Mouse (Mus musculus) brain, adult 2 months (tissue): ENCODE measurements around the gene Bdh1.
A peak's percentile ranks its signal among the peaks of the same experiment; 100 is the strongest.
"Not testable (repeated sequence)": the region's sequence is repeated elsewhere in the genome, so short reads cannot be mapped to it uniquely, and the experiment has no call there.

Experiments
- DNase-seq: peaks from one replicate; pipeline ENCODE4 v3.0.0; 2011; ENCODE audit warnings: low read depth, low spot score

Bdh1 gene

DNA sequence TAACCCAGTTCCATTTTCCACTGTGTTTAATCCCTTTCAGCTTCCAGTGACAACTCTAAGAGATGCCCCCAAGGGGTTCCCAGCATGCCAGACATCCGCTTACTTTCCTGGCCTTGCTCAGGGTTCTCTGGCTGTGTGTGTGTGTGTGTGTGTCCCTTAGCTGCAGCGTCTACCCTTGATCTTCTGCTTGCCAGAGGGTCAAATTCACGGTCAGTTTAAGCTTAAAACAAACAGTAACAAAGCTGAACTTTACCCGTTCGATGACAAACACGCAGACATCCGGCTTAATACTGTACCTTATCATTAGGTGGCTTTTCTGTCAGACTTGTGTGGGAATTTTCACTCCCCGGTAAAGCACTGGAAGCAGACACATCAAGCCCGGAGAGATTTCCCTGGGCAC, at the start of gene Bdh1:
TSS of gene Bdh1 (plus strand) at position 281 of the 400 bp plus-strand sequence.
- no peak for DNase-seq

DNA sequence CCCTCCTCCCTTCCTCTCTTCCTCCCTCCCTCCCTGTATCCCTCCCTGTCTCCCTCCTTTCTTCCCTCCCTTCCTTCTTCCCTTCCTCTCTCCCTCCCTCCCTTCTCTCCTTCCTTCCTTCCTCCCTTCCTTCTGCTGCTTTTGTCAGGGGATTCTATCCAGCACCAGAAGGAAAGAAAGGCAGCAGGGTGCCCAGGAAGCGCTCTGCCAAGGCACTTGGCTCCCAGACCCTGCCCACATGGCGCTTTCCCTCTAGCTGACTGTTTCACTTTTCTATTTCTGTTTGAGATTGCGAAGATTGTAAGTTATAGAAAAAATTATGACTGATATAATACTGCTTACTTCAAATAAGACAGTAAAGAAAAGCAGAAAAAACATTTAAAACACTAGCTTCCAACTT, 49.8 kb upstream of the Bdh1 start:
- not testable (repeated sequence) for DNase-seq

DNA sequence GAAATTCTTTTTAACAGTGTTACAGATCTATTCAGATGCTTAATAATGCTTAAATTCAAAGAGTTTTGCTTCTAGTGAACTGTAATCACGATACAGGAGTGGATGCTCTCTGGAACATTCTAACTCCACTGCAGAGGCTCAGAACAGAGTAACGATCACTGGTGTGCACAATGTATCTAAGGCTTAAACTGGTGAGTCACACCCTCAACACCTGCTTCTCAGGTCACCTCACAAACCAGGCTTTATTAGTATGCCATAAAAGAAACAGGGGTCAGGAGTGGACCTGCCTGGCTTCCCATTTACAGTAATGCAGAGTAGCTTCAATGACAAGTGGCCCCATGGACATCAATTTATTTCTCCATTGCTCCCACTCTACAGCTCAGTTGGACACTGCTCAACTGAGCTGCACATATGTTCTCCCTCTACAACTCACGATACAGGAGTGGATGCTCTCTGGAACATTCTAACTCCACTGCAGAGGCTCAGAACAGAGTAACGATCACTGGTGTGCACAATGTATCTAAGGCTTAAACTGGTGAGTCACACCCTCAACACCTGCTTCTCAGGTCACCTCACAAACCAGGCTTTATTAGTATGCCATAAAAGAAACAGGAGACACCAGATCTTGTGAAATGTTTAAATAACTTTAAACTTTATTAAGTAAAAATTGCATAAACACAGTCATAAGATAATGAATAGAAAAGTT, 46.0 kb upstream of the Bdh1 start:
- DNase-seq, result not testable (repeated sequence)

DNA sequence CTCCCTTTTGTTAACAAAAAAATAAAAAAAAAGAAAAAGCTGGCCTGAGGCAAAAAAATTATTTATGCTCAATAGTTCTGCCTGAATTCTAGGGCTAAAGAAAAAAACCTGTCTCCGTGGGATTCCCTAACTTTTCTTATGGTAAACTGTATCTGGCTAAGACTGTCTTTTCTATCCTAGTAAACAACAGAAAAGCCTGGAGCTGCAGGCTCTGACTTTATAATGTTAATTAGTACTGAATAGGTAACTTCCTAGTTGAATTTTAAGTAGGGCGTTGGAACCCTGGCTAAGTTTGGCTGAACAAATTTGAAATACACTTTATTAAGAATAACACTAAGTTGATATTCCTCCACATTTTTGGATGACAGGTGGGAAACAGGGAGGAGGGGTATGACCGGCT, 33.8 kb upstream of the Bdh1 start:
- not testable (repeated sequence) for DNase-seq

DNA sequence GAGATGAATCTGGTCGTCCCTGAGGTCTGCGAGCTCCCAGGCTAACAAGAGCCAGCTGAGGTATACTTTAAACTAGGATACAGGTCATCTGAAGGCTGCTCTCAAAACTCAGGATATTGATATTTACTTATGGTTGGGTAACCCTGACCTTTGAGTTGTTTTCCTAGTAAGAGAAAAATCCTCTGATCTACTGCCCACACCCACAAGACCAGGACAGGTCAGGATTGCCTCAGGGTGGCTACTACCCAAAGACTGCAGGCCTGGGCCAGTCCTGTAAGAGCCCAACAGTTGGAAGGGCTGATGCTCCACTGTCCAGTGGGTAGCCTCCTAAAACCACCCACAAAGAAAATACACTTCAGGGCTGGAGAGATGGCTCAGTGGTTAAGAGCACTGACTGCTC, 22.8 kb upstream of the Bdh1 start:
- DNase-seq, result no peak

DNA sequence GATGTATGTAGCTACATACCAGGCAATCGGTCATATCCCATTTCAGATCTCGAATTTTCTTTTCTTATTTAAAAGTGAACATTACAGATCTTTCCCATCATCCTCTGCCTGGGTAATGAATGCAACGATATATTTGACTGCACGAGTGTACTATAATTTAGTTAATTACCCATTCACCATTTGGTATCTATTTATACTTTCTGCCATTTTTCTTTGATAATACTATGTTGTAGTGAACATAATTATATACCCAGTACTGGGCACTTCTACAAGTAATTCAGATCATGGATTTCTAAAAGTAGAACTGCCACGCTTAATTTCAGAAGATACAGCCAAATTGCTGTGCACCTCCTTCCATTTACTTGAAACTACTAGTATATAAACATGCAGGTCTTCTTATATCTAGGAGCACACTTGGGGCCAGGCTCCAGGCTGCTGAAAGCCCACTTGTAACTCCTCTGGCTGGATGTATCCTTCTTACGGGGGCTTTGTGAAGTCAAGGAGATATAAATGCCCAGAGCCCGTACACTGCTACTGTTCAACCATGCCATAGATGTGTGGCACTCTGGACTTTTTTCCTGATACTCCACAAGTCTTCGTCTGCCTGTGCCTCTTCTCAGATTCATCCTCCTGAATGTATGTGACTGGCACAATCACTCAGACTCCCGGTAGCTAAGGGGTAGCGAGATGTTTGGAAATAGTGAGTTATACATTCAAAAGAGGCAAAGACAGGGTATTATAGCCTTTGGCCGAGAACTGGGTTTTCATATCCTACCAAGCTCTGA, 21.0 kb upstream of the Bdh1 start:
- peak; percentile 33 for DNase-seq

DNA sequence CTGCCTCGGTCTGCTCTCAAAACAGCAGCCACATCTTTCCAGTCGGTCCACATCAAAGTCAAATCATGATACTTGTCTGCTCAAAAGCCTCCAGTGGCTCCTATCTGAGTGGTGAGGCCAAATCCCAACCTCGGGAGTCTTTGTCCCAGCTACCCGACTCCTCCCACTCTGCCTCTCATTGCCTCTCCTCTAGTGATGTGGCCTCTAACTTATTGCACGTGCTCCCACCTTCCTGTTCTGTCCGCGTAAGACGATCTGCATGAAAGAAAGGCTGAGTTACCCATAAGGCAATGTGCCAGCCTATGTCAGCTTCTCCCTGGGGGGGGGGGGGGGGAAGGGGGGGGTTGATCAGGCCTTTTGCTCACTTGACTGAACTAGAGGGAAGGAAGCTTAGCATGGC, 20.0 kb upstream of the Bdh1 start:
- DNase-seq, result no peak

DNA sequence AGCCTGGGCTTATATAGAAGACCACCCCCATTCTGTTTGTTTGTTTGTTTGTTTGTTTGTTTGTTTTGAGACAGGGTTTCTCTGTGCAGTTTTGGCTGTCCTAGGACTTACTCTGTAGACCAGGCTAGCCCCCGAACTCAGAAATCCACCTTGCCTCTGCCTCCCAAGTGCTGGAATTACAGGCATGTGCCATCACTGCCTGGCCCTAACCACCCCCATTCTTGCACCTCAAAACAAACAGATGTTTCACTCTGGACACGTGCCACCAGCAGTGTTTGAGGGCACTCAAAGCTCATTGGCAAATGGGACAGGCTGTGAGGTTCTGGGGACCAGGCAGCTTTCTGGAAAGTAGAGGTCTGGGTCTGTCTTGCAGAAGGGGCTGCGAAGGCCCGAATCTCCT, 18.1 kb upstream of the Bdh1 start:
- DNase-seq, result no peak

DNA sequence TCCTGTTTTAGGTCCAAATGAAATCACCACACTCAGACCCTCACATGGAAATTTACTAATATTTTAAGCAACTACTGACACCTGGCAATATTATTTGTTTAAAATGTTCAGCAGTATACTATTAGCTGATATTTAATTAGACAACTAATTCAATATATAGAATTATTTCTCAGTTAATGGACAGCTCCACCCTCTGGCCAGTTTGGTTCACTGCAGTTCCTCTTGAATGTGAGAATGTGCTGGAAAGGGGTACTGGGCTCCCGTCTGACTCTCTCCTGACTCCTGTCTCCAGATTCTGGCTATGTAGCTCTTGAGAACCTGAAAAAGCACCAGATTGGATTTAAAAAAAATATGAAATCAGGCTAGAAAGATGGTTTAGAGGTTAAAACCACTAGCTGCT, 17.0 kb upstream of the Bdh1 start:
- DNase-seq, result peak; percentile 16

DNA sequence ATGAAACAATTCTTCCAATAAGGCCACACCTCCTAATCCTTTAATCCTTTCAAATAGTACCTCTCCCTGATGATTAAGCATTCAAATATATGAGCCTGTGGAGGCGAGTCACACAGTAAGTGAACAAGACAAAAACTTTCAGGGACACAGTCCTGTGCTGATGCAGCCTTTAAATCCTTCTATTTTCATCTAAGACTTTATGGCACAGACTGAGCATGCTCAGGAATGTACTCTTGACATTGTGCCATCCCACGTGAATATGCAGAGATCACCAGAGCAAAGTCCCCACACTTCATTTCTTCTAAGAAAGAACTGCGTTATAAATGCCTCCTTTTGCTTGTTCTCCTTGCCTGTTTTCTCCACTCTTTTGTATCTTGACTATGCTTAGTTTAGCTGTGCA, 14.2 kb upstream of the Bdh1 start:
- DNase-seq, result no peak

DNA sequence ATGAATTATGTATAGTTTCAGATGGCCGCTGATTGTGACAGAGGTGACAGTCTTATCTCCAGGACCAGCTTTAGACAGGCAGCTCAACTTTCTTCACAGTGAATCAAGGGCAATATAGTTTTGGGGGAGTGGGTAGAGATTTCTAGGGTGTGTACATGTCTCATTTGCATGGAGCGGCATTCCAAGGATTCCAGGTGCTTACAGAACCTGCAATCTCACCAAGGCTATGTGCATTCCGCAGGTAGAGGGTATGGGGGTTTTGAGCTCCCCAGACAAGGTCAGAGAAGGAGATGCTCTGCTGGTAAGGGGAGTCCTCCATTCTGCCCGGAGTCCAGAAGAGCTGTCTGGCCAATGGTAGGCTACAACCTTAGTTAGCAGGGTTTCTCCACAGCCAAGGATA, 11.1 kb upstream of the Bdh1 start:
- no peak for DNase-seq

DNA sequence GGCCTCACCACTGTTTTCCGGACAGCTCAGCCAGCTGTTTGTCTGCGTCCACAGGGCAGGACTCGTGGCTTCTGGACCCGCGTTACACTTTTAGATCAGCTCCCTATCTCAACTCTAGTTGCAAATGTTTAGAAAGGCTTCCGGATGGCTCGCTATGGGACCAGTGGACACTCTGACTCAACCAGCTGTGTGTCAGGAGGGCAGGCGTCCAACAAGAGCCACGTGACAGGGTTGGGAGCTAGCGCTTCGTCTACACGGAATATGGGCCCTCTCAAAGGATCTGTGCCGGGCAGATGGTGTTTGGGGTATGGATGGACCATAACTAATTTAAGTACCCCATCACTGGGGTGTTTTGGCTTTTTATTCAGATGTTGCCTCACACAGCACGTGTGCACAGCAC, 9.8 kb upstream of the Bdh1 start:
- DNase-seq, result peak; percentile 58

DNA sequence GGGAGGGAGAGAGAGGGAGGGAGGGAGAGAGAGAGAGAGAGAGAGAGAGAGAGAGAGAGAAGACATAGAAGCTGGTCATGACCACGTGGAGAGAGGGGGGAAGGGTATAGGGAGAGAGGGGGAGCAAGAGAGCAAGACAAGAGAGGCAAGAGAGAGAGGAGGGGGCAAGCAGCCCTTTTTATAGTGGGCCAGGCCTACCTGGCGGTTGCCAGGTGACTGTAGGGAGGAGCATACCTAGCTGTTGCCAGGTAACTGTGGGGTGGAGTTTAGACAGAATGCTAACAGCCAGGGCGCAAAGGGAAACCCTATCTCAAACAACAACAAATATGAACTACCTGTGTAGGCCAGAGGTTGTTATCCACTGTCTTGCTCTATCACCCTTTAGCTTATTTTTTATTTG, 8.3 kb upstream of the Bdh1 start:
- no peak for DNase-seq

DNA sequence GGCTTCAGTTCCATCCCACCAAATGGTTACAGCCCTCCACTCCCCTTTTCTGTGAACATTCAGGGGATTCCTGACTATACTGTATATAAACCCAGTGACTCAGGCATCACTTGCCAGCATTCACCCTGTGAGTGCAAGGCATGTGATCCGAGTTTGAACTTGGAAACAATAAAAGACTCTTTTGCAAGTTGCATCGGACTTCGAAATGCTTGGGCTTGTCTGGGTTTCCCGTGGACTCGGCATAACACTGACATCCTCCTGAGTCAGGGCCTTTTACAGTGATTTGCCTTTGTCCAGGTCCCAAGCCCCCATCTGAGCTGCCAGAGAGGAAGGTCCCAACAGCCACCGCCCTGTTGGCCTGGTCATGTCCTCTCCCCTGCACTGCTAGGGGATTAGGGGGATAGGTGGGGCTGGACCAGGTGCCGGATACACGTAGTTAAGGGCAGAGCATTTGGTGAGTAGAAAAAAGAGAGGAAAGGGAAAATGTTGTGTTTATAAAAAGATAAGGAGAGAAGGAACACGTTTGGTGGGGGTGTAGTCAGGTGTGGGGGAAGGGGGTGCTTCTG, 6.1 kb upstream of the Bdh1 start:
- no peak for DNase-seq

DNA sequence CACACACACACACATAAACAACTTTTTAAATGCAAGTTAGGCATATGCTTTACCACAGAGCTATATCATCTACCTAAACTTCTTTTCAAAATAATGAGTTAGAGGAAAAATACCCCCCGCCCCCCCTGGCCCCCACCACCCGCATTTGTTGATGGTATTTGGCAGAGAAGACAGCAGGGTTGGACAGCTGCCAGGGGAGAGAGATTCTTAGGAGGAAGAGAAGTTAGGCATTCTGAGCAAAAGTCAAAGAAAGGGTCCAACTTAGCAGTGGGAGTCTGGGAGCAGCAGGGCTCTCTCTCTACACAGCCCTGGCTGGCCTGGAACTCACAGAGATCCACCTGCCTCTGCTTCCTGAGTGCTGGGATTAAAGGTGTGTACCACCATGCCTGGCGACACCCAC, 3.4 kb upstream of the Bdh1 start:
- DNase-seq, result no peak

DNA sequence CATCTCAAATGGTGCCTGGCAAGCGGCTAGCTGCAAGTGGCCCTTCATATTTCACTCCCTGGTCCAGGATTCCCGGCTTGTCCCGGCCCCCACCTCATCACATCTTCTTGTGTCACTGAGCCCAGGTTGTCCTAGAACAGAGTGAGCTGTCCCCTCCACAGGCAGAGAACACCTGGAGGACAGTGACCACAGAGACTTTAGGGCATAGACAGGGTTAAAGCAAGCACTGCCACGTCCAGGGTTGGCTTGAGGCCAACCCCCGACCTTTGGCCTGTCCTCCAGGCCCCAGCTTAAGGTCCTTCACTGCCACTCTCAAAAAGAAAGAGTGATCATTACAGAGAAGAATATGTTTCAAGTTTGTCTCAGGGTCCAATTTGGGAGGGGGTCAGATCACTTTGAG, 2.6 kb upstream of the Bdh1 start:
- DNase-seq, result no peak

DNA sequence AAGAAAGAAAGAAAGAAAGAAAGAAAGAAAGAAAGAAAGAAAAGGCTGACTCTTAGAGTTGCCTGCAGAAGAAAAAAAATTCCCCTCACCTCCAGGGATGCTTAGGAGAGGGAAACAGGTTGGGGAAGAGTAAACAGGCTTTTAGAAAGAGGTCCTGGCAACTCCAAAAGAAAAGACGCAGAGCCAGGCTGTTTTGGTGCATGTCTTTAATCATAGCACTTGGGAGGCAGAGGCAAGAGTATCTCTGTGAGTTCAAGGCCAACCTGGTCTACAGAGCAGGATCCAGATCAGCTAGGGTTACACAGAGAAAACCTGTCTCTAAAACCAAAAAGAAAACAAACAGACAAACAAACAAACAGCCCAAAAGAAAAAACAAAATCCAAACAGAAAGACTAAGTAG, 642 bp downstream of the Bdh1 start:
- DNase-seq, result no peak

DNA sequence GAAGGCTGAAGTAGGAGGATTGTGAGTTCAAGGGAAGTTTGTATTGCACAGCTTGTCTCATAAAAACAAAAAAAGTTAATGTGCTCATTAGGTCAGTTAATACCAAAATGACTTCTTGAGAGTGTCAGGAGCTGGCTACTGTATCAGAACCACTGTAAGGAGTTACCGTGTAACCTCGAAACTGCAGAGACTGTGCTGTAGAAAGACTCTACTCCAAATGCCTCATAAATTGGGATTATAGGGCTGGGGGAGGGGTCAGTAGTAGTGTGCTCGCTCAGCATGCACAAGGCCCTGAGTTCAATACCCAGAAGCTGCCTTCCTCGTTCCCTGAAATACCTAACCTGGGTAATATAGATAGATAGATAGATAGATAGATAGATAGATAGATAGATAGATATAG, 1.3 kb downstream of the Bdh1 start:
- DNase-seq, result no peak

DNA sequence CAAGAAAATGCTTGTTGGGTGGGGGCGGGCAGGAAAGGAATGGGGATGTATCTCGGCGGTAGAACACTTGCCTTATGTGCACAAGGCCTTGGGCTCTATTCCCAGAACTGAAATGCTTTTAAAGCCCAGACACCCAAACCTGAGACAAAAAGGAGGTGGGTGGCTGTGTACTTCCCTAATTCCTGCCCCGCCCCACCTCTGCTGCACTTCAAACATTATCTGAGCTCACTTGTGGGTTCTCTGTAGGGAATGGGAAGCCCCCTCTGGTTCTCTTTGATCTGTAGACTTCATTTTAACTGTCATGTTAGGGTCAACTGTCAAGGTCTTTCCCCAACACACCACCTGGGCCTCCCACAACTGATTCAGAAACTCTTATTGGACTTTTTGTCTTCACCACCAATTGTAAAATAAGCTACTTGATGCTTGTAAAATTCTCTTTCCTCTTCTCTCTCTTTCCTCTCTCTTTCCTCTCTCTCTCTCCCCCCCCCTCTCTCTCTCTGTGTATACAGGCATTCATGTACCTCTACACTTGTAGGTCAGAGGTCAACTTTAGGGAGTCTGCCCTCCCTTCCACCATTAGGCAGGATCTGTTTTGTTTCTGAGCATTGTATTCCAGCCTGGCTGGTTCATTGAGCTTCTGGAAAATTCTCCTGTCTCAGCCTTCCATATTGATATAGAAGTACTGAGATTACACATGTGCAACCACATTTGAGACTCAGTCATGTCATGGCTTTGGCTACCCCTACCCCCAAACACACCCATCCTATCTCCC, 2.5 kb downstream of the Bdh1 start:
- no peak for DNase-seq

DNA sequence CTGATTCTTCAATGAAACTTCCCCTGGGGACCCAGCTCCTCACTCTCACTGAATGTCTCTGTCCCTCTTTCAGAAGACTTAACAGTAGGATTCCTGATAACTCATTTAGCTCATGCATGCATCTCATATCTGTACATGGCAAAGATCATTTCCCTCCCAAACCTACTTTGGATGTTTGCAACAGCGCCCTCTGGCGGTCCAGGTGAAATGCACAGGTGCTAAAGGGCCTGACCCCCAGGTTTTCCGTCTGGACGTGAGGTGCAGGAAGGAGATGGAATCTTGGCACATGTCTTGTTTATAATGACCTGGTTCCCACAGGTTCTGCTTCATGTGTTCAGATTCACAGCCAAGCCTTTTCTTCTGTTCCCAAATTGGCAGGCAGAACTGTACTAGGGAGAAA, 3.4 kb downstream of the Bdh1 start:
- peak; percentile 80 for DNase-seq

DNA sequence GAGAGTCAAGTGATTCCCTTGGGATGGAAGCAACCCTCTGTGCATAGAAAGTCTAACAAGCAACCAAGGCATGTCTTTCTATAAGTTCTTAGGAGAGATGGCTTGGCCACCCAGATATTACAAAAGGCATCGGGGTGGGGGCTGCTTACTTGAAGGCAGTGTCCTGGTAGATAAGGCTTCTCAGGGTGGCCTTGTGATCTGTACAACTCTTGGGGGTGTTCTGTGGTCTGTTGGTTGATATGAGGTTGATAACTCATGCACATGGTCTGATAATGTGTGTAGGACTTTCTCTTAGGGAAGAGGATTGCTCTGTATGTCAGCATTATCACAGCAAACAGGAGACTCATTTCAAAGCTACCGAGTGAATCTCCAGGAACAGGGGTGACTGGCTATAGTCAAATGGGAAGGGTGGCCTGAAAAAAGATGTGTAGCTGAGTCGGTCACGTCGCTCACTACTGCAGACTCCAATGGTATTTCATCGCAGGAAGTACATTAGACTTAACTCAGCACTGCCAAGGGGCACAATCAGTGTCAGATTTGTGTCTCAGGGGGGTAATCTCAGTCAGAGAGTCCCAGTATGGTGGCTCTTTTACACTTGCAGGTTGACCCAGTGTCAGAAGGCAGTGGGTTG, 4.5 kb downstream of the Bdh1 start:
- DNase-seq, result no peak

DNA sequence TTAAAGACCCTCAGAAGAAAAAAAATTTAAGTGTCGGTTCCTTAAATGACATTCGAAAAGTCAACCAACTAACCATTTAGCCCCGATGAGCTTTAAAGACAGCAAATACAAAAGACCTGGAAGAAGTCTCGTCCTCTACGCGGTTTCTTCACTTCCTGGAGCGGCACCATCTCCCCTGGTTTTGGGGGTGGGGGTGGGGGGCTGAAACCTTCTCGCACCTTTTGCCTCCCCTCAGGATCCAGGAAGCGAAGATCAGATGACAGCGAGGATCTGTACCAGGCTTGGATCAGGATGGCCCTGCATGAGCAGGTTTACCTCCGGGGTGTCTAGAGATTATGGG, 6.2 kb downstream of the Bdh1 start:
- no peak for DNase-seq
